Mouse (Mus musculus): Measurements from ENCODE around the gene Ift52.
A peak's percentile ranks its signal among the peaks of the same experiment; 100 is the strongest.
"Not testable (repeated sequence)": the region's sequence is repeated elsewhere in the genome, so short reads cannot be mapped to it uniquely, and the experiment has no call there.

Ift52 gene

DNA sequence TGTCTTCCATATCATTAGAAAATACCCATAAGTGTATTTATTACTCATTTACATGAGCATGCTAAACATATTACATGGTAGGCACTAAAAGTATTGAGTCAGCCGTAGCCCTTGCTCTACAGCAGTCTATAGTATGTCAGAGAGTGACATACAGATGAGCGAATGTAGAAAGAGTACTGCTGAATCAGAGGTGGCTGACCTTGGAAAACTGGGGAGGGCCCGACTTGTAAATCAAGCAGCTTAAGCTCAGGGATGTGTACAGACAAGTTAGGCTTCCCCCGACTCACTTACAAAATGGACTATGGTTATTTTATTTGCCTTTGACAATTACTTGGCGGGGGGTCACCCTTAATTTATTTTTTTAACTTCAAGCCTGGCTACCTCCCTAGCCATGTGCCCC, 14.1 kb downstream of the Ift52 start:
- no peak for DNase-seq (ENCODE audit: low spot score in 2 of 2)

DNA sequence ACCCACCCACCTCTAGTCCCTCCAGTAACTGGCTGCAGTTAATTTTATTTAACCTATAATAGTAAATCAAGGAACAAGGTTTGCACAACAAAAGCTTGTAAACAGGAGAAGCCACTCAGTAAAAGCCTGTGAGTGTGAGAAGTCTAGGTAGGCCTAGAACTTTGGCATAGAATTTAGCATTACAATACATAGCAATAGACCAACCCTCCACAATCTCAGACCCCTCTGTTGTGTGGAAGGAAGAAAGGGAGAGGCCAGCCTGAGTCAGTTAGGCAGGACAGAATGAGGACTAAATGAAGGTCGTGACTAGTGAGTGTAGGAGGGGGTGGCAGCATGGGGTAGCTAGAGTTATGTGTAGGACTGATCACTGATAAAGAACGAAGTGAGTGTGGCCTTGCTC, 14.6 kb downstream of the Ift52 start:
- DNase-seq (ENCODE audit: low spot score in 2 of 2), result no peak

DNA sequence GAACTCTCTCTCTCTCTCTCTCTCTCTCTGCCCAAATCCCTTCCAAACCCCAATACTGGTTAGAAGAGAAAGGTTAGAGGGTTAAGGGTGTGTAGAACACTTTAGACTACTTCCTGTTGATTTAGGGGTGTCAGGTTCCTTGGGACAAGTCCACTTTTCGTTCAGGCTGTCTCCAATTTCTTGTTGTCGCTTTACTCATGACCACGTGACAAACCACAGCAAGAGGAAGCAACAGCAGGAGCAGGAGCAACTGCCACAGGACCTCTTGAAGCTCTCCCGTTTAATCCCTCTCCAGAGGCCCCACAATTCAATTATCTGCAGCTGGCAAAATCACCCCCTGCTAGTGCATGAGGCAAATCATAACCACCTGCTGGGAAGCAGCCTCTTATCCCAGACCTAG, 15.5 kb downstream of the Ift52 start:
- DNase-seq (ENCODE audit: low spot score in 2 of 2), result no peak

DNA sequence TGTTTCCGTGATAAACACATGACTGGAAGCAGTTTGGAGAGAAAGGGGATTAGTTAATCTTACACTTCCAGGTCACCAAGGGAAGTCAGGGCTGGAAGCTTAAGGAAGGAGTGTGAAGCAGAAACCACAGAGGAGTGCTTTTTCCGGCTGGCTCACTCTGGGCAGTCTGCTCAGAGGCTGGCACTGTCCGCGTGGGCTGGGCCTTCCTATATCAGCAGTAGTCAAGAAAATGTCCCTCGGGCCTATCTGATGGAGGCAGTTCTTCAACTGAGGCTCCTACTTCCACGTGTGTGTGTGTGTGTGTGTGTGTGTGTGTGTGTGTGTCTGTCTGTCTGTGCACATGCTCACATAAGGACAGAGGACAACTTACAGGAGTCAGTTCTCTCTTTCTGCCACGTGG, 22.8 kb downstream of the Ift52 start:
- DNase-seq (ENCODE audit: low spot score in 2 of 2), result no peak

DNA sequence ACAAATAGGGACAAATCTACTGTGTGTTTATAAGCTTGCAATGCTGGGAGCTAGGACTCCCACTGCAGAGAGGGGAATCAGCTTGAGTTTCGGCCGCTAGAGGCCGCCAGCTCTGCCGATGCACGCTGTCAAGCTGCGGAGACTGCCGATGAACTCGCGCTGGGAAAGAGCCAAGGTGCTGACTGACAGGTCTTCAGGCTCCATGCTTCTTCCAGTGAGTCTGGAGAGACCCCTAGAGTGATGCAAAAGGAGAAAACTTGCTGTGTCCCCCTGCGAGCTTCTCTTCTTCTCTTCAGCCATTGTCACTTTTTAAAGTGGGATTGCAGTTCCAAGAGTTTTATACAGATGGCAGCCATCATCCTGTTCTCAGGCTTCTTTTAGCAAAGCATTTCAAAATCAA, 31.0 kb downstream of the Ift52 start:
- peak; percentile 24 to 49 for DNase-seq (ENCODE audit: low spot score in 2 of 2)

DNA sequence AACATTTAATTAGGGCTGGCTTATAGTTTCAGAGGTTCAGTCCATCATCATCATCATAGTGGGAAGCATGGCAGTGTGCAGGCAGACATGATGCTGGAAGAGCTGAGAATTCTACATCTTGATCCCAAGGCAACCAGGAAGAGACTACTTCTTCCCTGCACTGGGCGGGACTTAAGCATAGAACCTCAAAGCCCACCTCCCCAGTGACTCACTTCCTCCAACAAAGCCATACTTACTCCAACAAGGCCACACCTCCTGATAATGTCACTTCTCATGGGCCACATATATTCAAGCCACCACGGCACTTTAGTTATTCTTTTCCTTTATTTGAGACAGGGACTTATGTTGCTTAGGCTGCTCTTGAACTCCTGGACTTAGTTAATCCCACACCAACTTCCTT, 32.0 kb downstream of the Ift52 start:
- DNase-seq (ENCODE audit: low spot score in 2 of 2), result no peak

DNA sequence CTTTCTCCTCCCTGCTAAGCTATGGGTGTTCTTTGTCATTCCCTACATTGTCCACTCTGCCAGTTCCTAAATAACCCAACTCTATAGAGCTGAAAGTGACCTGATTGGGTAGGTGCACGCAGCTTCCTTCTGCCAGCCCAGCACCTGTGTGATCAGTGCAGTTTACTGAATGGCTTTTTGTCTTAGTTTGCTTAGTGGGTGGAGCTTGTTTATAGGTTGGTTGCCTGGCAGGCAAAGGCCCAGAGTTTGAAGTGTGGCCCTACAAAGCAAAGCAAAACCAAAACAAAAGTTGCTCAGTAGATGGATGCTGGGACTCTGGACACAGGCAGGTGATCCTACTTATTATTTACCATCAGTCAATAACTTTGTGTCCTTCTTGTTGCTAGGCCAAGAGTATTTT, 34.5 kb downstream of the Ift52 start:
- no peak for DNase-seq (ENCODE audit: low spot score in 2 of 2)

DNA sequence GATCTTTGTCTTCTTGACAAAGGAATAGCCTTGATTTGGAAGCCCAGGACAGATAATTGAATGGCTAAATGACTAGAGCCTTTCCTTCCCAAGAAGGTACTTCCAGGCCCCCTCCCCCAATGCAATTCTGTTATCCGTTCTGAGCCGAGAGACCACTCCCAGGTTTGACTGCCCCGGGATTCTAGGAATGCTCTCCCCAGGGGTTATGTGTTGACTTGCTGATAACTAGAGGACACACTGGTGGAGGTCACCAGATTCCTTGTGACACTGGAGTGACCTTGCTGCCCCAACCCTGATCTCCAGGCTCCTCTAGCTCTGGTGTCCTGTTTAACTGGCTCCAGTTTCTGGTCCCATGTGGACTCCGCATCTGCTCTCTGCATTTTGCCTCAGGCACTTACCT, 34.9 kb downstream of the Ift52 start:
- DNase-seq (ENCODE audit: low spot score in 2 of 2), result no peak

DNA sequence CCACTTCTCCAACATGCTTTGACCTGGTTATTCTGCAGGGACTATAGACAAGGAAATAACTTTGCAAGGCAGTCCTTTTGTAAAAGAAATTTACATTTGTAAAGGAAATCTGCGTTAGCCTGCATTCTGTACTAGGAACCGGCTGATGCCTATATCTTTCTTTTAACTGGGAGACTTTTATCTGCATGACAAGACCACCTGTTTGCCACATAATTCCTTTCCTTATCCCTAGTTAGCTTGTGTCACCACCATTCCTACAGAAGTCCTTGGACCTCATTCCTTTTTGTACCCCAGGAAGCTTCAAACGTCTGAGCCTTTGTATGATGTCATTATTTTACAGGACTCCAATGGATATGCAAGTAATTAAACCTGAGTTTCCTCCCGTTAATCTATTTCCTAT, 35.7 kb downstream of the Ift52 start:
- DNase-seq (ENCODE audit: low spot score in 2 of 2), result no peak

DNA sequence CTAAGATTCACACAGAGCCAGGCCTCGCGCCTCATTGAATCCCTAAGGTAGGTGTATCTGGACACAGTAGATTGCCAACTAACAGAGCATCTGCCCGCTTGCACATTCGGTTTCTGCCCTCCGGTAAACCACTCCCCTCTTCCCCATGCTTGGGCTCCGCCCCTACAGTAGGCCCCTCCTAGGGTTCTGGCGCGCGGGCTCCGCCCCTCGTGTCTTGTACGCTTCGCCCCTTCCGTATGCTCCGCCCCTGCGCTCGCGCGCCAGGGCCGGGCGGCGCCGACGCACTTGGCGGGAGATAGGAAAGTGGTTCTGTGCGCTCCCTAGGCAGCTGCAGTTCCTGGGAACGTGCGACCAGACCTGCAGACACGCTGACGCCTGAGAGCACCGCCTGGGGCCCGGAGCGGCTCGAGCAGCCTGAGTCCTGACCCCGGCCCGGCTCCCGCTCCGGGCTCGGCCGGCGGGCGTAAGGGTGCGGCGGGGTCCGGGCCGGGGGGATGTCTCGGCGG, 37.2 kb downstream of the Ift52 start, which contains the start of gene Mybl2:
Mybl2 (plus strand) TSS at position 353 of the 506 bp plus-strand sequence.
- peak; percentile 91 to 94 for DNase-seq (ENCODE audit: low spot score in 2 of 2)

DNA sequence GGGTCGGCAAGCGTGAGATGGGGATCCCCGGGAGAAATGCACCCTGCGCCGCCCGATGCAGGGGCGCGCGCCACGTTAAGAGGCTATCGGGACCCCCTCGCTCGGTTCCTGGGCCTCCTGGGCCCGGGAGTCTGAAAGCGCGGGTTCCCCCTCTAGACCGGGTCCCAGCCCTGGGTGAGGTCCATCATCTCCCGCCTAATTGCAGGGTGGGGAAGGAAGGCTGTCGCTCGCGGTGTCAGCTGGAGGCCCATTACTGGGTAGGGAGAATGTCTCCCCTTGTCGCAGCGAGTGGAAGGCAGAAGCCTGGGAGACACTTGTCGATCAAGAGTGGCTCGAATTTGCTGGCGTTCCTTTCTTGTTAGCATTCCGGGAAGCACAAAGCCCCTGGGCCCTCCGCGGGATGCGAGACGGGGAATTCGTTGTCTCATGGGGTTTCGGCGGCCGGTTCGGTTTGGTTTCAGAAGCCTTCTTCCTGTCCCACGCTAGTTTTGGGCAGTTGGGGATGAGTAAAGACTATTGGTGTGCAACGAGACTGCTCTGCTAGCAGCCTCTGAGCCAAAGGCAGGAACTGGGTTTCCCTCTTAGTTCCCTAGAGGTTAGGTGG, 37.8 kb downstream of the Ift52 start:
- DNase-seq (ENCODE audit: low spot score in 2 of 2), result peak in 1 of 2 experiments; percentile 22

DNA sequence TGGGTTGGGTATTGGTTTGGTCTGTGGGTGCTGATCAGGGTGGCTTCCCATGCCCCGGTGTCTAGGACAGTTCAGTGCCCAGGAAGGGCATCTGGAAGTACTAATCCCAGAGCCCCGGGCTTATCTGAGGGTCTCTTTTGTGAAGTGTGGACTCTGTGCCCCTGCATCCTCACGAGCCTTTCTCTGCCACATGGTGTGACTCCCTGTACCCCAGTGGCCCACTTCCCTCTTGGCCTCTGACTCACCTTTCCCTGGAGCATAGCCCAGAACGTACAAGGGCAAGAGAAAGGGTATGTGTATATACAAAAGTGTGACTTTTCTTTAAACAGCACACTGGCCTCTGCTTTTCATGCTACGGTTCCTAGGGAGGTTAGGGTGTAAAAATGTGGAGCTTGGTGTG, 38.6 kb downstream of the Ift52 start:
- no peak for DNase-seq (ENCODE audit: low spot score in 2 of 2)

DNA sequence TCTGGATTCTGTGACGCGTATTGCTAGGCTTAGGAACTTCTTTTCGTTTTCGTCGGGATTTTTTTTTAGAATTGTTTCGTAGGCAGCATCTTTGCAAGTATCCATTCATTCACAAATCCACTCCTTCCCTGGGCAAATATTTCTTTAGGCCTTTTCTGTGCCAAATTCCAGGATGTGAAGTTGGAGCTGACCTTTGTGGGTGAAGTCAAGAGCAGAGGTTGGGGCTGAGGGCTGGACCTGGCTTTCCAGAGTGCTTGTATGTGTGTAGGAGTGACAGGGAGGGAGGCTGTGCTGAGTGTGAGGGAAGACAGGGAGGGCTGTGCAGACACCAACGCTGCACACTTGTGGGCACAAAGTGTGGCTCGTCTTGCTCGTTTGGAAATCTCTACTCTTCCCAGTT, 39.4 kb downstream of the Ift52 start:
- no peak for DNase-seq (ENCODE audit: low spot score in 2 of 2)

DNA sequence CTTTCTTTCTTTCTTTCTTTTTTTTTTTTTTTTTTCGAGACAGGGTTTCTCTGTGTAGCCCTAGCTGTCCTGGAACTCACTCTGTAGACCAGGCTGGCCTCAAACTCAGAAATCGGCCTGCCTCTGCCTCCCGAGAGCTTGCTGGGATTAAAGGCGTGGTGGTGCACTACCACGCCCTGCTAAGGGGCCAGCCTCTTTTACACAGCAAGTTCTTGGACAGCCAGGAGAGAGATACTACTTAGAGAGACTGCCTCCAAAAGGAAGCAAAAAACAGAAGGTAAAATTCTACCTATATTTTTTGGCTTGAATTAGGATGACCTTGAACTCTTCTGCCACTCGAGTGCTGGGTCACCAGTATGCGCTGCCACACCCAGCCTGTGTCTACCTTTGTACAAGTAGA, 41.8 kb downstream of the Ift52 start:
- not testable (repeated sequence) for DNase-seq (ENCODE audit: low spot score in 2 of 2)

DNA sequence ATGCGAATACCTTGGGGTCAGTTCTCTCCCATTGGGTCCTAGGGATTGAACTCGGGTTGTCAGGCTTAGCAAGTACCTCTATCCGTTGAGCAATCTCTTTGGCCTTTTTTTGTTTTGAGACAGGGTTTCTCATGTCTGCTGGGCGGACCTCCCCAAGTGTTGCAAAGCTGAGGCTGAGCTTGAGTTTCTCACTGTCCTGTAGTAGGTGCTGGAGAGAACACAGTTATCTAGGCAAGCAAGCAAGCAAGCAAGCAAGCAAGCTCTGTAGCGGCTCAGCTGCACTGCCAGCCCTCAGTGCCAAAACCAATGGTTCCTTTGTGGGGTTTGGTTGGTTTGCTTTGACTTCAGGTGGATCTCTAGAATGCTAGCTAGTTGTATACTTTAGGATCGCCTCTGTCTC, 43.5 kb downstream of the Ift52 start:
- DNase-seq (ENCODE audit: low spot score in 2 of 2), result no peak

DNA sequence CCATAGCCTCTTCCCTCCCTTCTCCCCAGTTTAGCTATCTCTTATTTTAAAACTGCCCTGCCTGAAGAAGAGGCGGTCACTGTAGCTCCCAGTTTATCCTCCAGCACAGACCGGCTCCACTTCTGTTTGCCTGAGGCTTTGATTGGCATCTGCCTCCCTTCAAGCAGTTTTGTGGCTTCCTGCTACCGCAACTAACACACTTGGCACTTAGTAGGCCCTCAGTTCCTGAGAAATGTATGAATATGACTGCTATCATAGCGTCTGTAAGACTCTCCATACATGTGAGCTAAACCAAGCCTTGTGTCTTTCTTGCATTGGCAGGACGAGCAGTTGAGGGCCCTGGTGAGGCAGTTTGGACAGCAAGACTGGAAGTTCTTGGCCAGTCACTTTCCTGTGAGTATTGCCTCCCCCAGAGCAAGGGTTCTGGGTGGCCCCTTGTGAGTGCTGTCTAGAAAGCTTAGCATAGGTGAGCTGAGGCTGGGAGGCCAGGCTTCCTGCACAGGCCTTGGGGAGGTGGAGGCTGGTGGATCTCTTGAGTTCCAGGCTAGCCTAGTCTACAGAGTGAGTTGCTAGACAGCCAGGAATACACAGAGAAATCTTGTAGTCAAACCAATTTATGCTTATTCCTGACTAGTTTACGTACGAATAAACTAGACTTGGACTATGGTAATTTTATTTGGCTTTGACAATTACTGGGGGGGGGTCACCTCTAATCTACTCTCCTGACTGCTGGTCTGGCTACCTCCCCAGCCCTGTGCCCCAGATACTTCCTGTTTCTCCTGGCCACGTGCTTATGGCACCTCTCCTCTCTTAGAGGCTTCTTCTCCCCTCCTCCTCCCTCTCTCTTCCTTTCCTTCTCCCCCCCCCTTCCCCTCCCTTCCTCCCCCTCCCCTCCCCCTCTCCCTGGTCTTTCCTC, 44.3 kb downstream of the Ift52 start:
- DNase-seq (ENCODE audit: low spot score in 2 of 2), result no peak

DNA sequence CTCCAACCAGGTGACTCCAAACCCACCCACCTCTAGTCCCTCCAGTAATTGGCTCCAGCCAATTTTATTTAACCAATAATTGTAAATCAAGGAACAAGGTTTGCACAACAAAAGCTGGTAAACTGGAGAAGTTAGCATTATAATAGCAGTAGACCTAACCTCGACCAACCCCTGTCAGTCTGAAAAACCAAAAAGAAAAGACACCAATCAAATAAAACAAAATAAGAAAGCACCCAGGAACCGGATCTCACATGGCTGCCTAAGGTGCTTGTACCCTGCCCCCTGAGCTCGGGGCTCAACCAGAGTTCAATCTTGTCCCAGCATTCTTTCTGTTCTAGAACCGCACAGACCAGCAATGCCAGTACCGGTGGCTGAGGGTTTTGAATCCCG, 45.0 kb downstream of the Ift52 start:
- DNase-seq (ENCODE audit: low spot score in 2 of 2), result no peak

DNA sequence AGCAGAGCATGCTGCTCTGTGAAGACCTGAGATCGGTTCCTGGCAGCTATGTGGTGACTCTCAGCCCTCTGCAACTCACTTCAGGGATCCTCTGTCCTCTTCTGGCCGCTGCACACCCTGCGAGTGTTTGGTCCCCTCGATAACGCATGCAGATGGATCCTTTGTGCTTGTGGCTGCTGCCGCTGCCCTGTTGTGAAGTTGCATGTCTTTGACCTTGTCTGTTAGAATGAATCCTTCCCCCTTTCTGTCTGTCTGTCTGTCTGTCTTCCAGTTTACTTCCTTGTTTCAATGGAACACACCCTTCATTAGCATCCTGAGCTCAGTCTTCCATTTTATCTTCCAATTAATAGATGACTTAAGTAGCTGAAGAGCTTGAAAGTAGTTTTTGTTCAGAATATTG, 49.2 kb downstream of the Ift52 start:
- no peak for DNase-seq (ENCODE audit: low spot score in 2 of 2)

DNA sequence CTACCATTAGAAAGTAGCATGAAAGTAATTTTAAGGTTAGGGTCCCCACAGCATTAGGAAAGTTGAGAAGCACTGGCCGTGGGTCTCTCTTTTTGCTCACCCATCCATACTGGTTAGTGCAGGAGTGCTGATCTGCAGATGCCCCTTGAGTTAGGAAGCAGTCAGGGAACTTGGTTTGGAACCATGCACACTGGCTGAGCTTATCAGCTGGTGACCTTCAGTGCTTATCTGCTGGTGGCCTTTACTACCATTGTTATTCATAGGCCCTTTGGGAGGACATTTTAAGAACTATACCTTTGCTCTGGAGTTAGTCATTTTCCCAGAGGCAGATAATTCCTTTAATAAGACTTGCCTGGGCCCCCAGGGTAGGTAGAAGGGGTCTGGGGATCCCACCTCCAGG, 50.1 kb downstream of the Ift52 start:
- DNase-seq (ENCODE audit: low spot score in 2 of 2), result no peak

DNA sequence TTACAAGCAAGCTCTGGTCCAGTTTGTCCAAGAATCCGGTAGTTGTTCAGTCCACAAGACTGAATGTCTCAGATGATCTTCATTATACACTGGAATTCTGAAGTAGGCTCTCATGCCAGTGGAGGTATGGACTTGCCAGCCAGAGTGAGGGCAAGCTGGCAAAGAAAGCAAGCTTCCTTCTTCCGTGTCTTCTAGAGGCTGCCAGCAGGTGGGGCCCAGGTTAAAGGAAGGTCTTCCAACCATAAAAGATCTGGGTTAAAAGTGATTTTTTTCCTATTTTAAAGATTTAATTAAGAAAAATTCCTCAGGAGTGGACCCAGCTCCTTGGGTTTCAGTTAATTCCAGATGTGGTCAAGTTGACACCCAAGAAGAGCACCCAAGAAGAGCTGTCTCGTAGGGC, 53.1 kb downstream of the Ift52 start:
- DNase-seq (ENCODE audit: low spot score in 2 of 2), result no peak

DNA sequence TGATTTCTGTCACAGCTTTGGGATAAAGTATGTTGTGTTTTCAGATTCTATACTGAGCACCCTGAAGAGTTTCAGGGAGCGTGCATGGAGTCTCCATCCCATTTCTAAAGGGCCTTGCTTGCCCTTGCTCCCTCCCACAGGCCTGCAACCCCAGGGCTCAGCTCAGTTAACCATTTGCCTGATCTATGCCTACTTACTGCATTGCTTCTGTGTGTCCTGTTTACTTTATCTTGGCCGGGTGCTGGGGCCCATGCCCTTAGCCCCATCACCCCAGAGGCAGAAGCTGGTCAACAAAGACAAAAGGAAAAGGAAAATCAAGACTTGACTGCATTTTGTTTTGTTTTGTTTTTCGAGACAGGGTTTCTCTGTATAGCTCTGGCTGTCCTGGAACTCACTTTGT, 54.4 kb downstream of the Ift52 start:
- DNase-seq (ENCODE audit: low spot score in 2 of 2), result no peak

DNA sequence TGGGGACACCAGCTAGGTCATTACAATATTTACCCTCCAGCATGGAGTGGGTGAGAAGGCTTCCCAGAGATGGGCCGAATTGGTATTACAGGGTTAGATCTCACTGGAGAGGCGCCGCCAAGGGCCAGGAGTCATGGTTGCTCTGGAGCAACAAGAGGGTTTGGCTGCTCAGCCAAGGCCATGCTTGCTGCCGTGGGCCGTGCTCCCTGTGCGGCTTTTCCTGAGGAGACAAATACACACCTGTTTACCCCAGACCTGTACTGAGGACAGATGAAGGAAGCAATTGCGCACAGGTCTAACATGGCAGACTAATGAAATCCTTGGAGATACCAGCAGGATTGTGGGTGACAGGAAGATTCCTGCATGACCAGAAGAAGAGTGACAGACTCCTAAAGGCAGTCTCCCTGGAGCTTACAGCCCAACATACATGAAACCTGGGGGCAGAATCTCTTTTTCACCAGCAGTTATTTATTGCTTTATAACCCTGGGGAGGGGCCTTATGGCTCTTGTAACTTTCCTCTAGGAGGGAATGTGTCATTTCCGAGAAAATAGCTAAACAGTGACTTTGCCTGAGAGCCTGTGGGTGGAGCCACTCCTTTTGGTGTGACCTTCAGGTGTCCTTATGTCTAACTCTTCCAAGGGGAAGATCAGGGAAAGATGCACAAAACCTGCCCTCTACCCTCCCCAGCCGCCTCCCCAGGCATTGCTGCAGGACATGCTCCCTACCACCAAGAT, 56.0 kb downstream of the Ift52 start:
- no peak for DNase-seq (ENCODE audit: low spot score in 2 of 2)

DNA sequence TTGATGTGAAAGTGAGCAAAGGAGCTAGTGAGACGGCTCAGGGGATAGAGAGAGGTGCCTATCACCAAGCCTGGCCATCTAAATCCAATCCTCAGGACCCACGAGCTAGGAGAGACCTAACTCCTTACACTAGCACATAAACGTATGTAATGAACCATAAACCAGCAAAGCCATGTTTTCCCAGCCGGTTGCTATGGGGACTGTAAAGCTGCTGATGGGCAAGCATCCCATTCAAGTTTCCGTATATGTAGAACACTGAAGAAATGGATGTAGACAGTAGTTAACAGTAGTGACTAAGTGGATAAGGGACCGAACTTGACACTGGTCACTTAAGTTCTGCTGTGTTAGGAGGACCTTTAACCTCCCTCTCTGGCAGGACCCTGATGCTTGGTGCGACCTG, 56.9 kb downstream of the Ift52 start:
- DNase-seq (ENCODE audit: low spot score in 2 of 2), result no peak

Measured in spleen, postnatal 14 days (tissue).